Mouse (Mus musculus): ENCODE measurements around the gene Sema4g.

The Sema4g gene

GRCm38 (mm10) chr19:44988831-44989566 lies at the start of gene Sema4g:
Gene Sema4g, plus strand, starts transcription at chr19:44989101.
- no peak for DNase-seq (ENCODE audit: low spot score in 2 of 2)

DNA sequence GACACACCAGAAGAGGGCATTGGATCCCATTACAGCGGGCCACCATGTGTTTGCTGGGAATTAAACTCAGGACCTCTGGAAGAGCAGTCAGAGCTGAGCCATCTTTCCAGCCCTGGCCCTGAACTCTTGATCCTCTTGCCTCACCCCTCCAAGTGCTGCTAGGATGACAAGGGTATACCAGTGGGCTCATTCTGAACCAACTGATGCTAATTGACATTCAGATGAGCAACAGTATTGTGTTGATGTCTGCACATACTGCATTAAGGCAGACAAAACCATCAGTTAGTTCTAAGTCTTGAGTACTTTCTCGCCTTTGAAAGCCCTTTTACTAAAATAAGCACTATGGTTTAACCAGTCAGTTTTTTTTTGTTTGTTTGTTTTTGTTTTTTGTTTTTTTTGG lies 29.3 kb upstream of the Sema4g start:
- DNase-seq (ENCODE audit: low spot score in 2 of 2) = no peak

- no peak for DNase-seq (ENCODE audit: low spot score in 2 of 2)
Measured at GRCm38 (mm10) chr19:44965978-44966377, 22.9 kb upstream of the Sema4g start.

- DNase-seq (ENCODE audit: low spot score in 2 of 2) = no peak
Measured at GRCm38 (mm10) chr19:44968329-44968728, 20.6 kb upstream of the Sema4g start.

- DNase-seq (ENCODE audit: low spot score in 2 of 2) = no peak
Measured at GRCm38 (mm10) chr19:44976636-44977035, 12.3 kb upstream of the Sema4g start.

- no peak for DNase-seq (ENCODE audit: low spot score in 2 of 2)
Measured at GRCm38 (mm10) chr19:44977148-44977547, 11.8 kb upstream of the Sema4g start.

- DNase-seq (ENCODE audit: low spot score in 2 of 2) = no peak
Measured at GRCm38 (mm10) chr19:44980787-44981186, 8.1 kb upstream of the Sema4g start.

DNA sequence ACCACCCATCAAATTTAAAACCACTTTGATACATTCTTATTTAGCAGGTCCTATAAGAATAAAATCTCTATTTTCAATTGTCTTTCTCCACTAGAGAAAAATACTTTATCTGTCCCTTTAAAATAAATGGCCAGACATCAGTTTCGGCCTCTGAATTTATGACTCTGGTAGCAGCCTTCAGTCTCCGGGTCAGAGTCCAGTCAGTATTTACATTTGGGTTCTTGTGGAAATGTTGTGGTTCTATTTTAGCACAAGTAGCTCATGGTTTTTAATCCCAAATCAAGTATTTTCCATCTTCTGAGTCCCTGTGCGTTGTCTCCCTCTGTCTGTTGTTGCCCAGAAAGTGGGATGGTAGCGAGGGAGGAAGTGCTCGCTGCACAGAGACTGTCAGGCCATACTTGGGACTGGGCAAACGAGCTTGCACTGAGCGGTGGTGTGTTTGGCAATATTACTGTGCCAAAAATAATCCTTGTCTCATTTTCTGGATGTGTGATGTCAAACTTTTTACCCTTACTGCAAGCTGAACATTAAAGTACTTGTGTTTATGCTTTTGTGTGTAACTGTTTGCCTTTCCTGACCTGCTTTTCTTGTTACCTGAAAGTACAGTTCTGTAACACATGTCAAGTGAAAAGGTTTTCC lies 6.3 kb upstream of the Sema4g start:
- DNase-seq (ENCODE audit: low spot score in 2 of 2) = no peak

DNA sequence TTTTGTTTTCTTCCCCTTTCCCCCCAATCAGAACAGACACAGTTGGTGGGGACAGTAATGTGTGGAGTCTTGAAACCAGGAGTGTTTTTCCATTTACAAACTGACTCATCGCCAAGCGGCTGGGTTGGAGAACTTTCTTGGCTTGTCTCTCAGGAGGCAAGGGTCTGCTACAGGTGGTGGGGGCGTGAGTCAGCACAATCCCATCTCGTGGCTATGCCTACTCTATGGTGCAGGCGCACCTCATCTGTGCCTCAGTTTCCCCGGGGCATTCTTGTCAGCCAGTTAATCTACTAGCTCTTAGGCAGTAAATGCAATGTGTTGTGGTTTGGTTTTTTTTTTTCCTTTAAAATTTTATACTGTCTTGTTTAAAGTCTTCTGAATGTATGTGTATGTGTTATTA lies 5.5 kb upstream of the Sema4g start:
- no peak for DNase-seq (ENCODE audit: low spot score in 2 of 2)

DNA sequence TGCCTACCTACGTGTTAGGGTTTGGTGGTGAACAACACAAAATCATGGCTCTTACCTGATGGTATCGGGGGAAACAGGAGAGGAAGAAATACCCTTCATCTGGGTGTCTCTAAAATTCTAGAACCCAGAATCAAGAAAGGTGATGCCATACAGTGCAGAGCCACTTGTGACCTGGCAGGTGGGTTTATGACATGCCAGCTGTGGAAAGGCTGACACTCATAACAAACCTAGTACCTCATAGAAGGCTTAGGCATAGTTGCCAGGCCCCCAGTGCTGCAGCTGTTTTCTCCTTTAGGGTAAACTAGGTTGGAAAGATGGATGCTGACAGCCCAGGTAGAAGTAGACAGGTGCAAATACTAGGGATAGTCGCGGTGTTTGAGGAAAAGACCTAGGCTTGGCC lies 4.5 kb upstream of the Sema4g start:
- DNase-seq (ENCODE audit: low spot score in 2 of 2) = no peak

GRCm38 (mm10) chr19:44985159-44985988 lies 3.5 kb upstream of the Sema4g start:
- DNase-seq (ENCODE audit: low spot score in 2 of 2) = no peak

DNA sequence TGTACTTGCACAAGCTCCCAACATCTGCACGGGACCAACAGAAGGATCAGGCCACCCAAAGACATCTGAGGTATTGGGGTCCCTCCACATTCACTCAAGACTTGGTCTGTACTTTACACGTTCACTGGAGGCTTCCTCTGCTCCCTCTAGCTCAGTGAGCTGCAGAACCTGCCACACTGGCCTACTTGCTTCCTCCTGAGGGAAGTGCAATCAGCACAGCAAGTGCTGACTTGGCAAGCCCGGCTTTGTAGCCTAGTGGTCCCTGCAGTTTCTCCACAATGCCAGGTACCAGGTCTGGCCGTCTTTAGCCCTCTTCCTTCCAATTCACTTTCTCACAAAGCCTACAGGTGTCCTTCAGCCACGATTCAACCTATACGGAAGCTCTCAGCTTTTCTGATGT lies 1.9 kb upstream of the Sema4g start:
- DNase-seq (ENCODE audit: low spot score in 2 of 2) = no peak

DNA sequence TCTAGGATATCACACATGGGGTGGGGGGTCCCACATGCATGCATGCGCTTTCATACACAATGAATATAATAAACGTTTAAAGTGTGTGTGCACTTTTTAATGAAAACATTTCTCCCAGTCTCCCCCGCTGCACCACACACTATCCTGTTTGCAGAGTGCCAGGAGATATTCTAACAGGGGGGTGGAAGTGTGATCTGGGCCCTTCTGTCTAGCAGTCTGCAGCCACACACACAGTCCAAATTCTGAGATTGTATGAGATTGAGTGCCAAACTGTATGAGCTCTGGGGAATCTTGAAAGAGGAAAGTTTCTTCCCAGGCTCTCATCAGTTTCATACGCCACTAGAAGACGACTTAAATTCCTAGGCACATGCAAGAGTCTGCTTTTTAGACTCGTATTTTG lies 1.1 kb upstream of the Sema4g start:
- DNase-seq (ENCODE audit: low spot score in 2 of 2) = no peak

- no peak for DNase-seq (ENCODE audit: low spot score in 2 of 2)
Measured at GRCm38 (mm10) chr19:44988321-44988720, 580 bp upstream of the Sema4g start.

GRCm38 (mm10) chr19:44989567-44990495 lies 930 bp downstream of the Sema4g start:
- no peak for DNase-seq (ENCODE audit: low spot score in 2 of 2)

DNA sequence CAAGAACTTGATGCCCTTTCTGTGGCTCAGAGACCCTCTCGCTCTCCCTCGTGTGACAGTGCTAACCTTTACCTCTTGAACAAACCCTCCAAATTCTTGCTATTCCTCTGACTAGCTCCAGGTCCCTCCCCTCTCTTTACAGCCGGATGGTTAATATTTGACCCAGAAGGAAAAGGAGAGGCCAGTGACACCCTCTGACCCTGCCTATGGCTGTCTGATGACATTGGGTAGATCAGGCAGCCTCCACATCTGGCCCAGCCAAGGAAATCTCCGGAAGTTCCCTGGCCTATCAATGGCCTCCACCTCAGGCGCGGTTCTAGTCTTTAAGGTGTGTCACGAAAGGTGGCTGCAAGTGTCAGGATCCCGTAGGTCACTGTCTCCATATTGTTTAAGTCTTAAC lies 2.1 kb downstream of the Sema4g start:
- DNase-seq (ENCODE audit: low spot score in 2 of 2) = no peak

- no peak for DNase-seq (ENCODE audit: low spot score in 2 of 2)
Measured at GRCm38 (mm10) chr19:44992246-44992645, 3.3 kb downstream of the Sema4g start.

- no peak for DNase-seq (ENCODE audit: low spot score in 2 of 2)
Measured at GRCm38 (mm10) chr19:44992712-44993111, 3.8 kb downstream of the Sema4g start.

GRCm38 (mm10) chr19:44997786-44998185 lies 8.9 kb downstream of the Sema4g start:
- DNase-seq (ENCODE audit: low spot score in 2 of 2) = no peak

- no peak for DNase-seq (ENCODE audit: low spot score in 2 of 2)
Measured at GRCm38 (mm10) chr19:44999647-45000046, 10.7 kb downstream of the Sema4g start.

DNA sequence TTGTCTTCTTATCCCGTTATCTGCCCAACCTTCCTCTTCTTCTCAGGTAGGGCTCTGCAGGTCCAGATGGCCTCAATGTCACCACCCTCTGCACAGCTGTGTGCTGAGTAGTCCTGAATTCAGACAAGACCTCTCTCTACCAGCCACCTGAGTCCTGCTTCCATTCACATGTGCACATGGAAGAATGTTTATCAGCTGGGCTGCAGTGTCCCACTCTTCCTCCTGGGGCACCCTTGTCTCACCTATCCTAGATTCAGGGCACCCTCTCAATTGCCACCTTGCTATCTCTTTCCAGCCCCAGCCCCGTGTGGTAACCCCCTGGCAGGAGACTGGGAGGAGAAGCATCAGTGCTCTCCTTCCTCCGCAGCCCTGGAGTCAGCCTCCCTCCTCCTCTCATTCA lies 13.4 kb downstream of the Sema4g start:
- no peak for DNase-seq (ENCODE audit: low spot score in 2 of 2)

Measured in spleen, postnatal 36 days (tissue).